ENCODE assay signal across 8 mouse cellular contexts in the genomic region with DNA sequence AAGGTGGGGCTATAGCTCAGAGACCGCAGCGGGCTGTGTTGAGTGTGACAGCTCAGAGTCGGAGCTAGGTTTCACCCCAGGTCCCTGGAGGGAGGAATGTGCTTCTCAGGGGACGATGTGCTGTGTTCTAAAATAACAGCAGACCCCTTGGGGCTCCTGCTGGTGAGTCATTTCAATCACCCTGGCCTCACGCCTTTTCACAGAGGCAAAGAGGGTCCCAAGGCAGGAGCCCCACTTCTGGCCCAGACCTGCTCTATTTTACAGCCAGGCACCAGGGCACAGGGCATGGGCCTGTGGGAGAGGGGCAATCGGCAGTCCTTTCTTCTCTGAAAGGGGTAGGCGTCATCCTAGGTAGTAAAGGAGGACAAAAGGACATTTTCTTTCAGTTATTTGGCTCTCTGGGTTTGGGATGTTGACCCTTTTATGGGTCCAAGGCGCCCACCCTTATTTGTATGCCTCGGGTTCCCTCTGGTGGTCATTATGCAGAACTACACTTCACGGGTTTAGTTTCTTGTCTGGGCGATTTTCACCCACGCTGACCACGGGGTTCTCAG. TPM values are rescaled to one million over a fixed set of nuclear protein-coding genes. Genes with fewer than 3 reads are reported as not detected.
DNase-seq lines count a peak whose midpoint lies in the region; ATAC-seq and TF ChIP-seq lines count a peak whose summit lies in the region.

No protein-coding gene starts in this region.

- H3K36me3 ChIP-seq in ES-E14 (ENCODE audit: control insufficient read depth, insufficient read depth, low read length, poor library complexity, severe bottlenecking) = no peaks in the 10 kb centered on the region

- H3K4me3 ChIP-seq in layer of hippocampus, adult 2 months = no peak overlapping the region
- no peak overlapping the region for H3K4me3 ChIP-seq in ES-E14 (ENCODE audit: insufficient read depth in 1 of 2, low read depth in 1 of 2, low read length in 2 of 2, poor library complexity in 1 of 2, severe bottlenecking in 1 of 2)

- H3K9me3 ChIP-seq in ES-E14 (ENCODE audit: control insufficient read depth, insufficient read depth, low read depth, low read length) = no peaks in the 10 kb centered on the region

- in situ Hi-C loops in ES-E14 (cut with MboI; ENCODE audit: low sequenced_read_pairs in 2 of 2, unreplicated experiment in 2 of 2) = loop anchor here (5.0 to 10.0 kb wide), 2 partner anchors 52 to 160 kb away; no protein-coding TSS in a partner anchor

- no peak for DNase-seq in layer of hippocampus, adult 2 months (ENCODE audit: low spot score in 2 of 2)
- no peak for DNase-seq in layer of hippocampus, adult 11-12 months (ENCODE audit: low spot score)
- no peak for DNase-seq in ES-E14 (ENCODE audit: low read depth, low spot score)
- peak; percentile 25 for DNase-seq in c-Kit-positive CD71-negative TER-119-negative erythroid progenitor cells, embryonic 14.5 days (ENCODE audit: low read depth)
- no peak for DNase-seq in frontal cortex, postnatal 25 days (ENCODE audit: low spot score in 2 of 2)
- DNase-seq in ovary, postnatal 36 days (ENCODE audit: low spot score) = no peak

- H3K27ac ChIP-seq in layer of hippocampus, adult 2 months = peak overlapping the region; percentile 61
- H3K27ac ChIP-seq in ES-E14 (ENCODE audit: insufficient read depth, low read depth, low read length, poor library complexity, severe bottlenecking) = no peak overlapping the region

- H3K9ac ChIP-seq in ES-E14 (ENCODE audit: insufficient read depth, low read depth, low read length, poor library complexity, severe bottlenecking) = no peak overlapping the region

- peak; percentile 42 for ATAC-seq in granulocyte monocyte progenitor cell, adult 5-6 weeks (replicated peaks; ENCODE audit: poor library complexity, severe bottlenecking)
- ATAC-seq in megakaryocyte-erythroid progenitor cell, adult 5-6 weeks (replicated peaks; ENCODE audit: low FRiP score, low TSS enrichment, poor library complexity, severe bottlenecking) = 0 out of 2 replicates have a peak, but pooled peaks have one; percentile 39

- H3K4me1 ChIP-seq in ES-E14 (ENCODE audit: control insufficient read depth in 2 of 2, insufficient read depth in 2 of 2, low read length in 2 of 2, poor library complexity in 1 of 2) = peaks cover 0 to 14% of the 10 kb centered on the region in 2 experiments; a peak in 2 of 4 replicates

- TF ChIP-seq CTCF in layer of hippocampus, adult 2 months (conservative IDR thresholded peaks at IDR 0.05) = peak; percentile 89

TF ChIP-seq in ES-E14, 5 proteins besides CTCF, POLR2A, EP300 and RAD21:
- TF ChIP-seq MAFK (IDR thresholded peaks at IDR 0.05; ENCODE audit: insufficient read depth, low read depth, low read length) (no peak), ZC3H11A (IDR thresholded peaks at IDR 0.05; ENCODE audit: borderline replicate concordance, low read depth, low read length) (peak; percentile 93), HCFC1 (IDR thresholded peaks at IDR 0.05; ENCODE audit: borderline replicate concordance, insufficient read depth, low read length) (no peak)
TF ChIP-seq in ES-E14: peak in this region for 1.

RNA-seq across cellular contexts. Expression of a gene that starts 3.0 kb away (rescaled TPM):
- total RNA-seq in layer of hippocampus, adult 2 months (2021) = under 1 TPM; 0.41 to 0.64 TPM
- total RNA-seq in ES-E14 (2012; rRNA removed) = 2.0 and 4.9 TPM in 2 replicates
- total RNA-seq in granulocyte monocyte progenitor cell, adult 5-6 weeks (2014; fragmentation: Nextera tagmentation) = not detected in 2 replicates
- not detected in 2 replicates for total RNA-seq in granulocyte monocyte progenitor cell, adult 5-6 weeks (2017)
- total RNA-seq in megakaryocyte-erythroid progenitor cell, adult 5-6 weeks (2014; fragmentation: Nextera tagmentation) = not detected in 2 replicates
- total RNA-seq in megakaryocyte-erythroid progenitor cell, adult 5-6 weeks (2017) = not detected in 2 replicates

RNA-seq across cellular contexts. Expression of a gene that starts 34.2 kb away (rescaled TPM):
- 10 to 100 TPM; 33.9 to 34.0 TPM for total RNA-seq in layer of hippocampus, adult 2 months (2021)
- total RNA-seq in ES-E14 (2012; rRNA removed) = 40.0 and 96.2 TPM in 2 replicates
- 561 and 568 TPM in 2 replicates for total RNA-seq in granulocyte monocyte progenitor cell, adult 5-6 weeks (2014; fragmentation: Nextera tagmentation)
- total RNA-seq in granulocyte monocyte progenitor cell, adult 5-6 weeks (2017) = 131 and 136 TPM in 2 replicates
- total RNA-seq in megakaryocyte-erythroid progenitor cell, adult 5-6 weeks (2014; fragmentation: Nextera tagmentation) = 111 and 132 TPM in 2 replicates
- total RNA-seq in megakaryocyte-erythroid progenitor cell, adult 5-6 weeks (2017) = 33.5 and 41.8 TPM in 2 replicates
